Mouse (Mus musculus) Patski (cell line): Measurements from ENCODE around the gene Sval2. TPM values are rescaled to one million over a fixed set of nuclear protein-coding genes. Genes with fewer than 3 reads are reported as not detected.

ENCODE experiments used
- ATAC-seq: fragments of 100-300 bp; one replicate; pipeline ENCODE4 v1.8.0; 2021
- CTCF ChIA-PET: fragments of 350-600 bp; sonication (Branson Sonifier 250); formaldehyde crosslinking; loops from one replicate; lab custom pipeline; 2022; ENCODE audit warnings: inconsistent platforms; lab: Charles Lee
- POLR2A ChIA-PET: fragments of 350-600 bp; sonication (Branson Sonifier 250); formaldehyde crosslinking; loops from one replicate; lab custom pipeline; 2022; ENCODE audit warnings: antibody characterized with exemption, inconsistent platforms; lab: Charles Lee
- DNase-seq: peaks from one replicate; pipeline ENCODE4 v3.0.0-alpha.2; 2011; ENCODE audit warnings: low read depth, low spot score
- H3K27me3 ChIP-seq: fragments of 371-371 bp; one replicate; pipeline ENCODE4 v1.5.1; 2021
- CTCF ChIP-seq: fragments of 100-300 bp; IDR thresholded peaks from one replicate; pipeline ENCODE4 v1.5.1; 2021
- in situ Hi-C: fragments of 300-500 bp; cut with MboI; formaldehyde crosslinking; loops from 3 replicates; pipeline ENCODE4 v1.11.1; 2018; ENCODE audit warnings: low pct_unique_long_range_greater_than_20kb, mixed read lengths
- polyA plus RNA-seq: library from polyadenylated mRNA; unstranded; gene quantifications from one replicate; pipeline ENCODE4 v1.2.3, GENCODE M21; 2021

Gene Sval2
- polyA plus RNA-seq = not detected

DNA sequence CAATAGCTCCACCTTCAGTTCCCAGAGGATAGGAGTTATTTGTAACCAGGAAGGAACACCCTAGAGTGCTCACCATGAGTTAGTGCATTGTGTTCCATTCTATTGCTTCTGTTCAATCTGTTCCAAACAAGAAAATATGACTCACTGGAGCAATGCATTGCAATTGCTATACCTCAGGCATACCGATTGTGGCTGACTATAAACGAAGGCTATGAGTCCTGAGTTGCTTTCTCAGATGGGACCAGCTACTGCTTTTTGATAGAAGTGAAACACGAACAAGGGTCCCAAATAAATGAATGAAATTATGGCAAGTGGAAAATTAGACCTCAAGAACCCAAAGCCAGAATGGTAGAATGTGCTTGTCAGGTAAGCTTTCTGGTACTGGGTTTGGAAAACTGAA is at the start of gene Sval2:
TSS of gene Sval2 (plus strand) at position 301 of the 400 bp plus-strand sequence.
- ChIA-PET CTCF (interaction anchor here (1.7 kb wide), 1 partner anchor 13 kb away, joined by 4 read pairs; no protein-coding TSS in a partner anchor), POLR2A (no interaction called here)
- H3K27me3 ChIP-seq = no peaks in the 10 kb centered on the region
- DNase-seq (no peak), ATAC-seq (no peak)
- no peak for TF ChIP-seq CTCF
- in situ Hi-C loops = no loop called here

DNA sequence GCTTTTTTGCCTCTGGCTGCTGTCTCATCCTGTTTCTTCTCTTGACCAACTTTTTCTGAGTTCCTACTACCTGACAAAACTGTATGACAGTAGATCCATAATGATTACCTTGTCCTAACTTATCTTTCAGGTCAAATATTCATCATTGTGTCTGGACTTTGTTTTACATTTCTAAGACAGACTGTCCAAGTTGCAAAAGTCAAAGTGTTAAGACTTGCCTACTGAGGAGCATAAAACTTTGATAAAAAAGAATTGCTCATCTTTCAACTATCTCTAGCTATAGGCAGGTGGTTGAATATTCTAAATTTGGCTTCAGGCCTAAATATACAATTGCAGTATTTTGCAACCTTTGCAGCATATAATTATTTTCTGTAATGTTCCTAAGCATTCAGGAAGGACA is 28.7 kb upstream of the Sval2 start:
- no peak for TF ChIP-seq CTCF
- ChIA-PET POLR2A (no interaction called here), CTCF (no interaction called here)
- H3K27me3 ChIP-seq = no peaks in the 10 kb centered on the region
- ATAC-seq = no peak
- in situ Hi-C loops = no loop called here
- DNase-seq = no peak

GRCm38 (mm10) chr6:41829516-41829915 is 23.3 kb upstream of the Sval2 start:
- ATAC-seq (no peak), DNase-seq (no peak)
- no peak for TF ChIP-seq CTCF
- POLR2A ChIA-PET = no interaction called here
- in situ Hi-C loops = no loop called here
- CTCF ChIA-PET = no interaction called here
- H3K27me3 ChIP-seq = no peaks in the 10 kb centered on the region

DNA sequence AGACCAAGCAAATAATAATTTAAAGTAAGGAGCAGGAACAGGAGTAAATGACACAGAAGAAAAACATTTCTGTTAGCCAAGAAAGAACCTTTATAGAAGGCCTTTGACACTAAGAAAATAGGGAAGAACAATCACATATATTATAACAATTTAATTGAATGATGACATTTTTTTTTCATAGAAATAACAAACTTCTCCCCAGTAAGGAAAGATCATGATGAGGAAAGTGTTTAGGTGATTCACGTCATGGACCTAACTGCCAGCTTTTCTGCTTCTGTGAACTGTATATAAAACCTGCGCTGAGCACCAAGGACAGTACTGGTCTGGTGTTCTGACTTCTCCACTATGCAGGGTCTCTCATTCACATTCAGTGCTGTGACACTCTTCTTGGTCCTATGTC is 5.6 kb upstream of the Sval2 start, which contains the start of gene Pip:
TSS of gene Pip (plus strand) at position 301 of the 400 bp plus-strand sequence.
- in situ Hi-C loops = no loop called here
- no peaks in the 10 kb centered on the region for H3K27me3 ChIP-seq
- DNase-seq = no peak
- ChIA-PET POLR2A (no interaction called here), CTCF (no interaction called here)
- ATAC-seq = no peak
- TF ChIP-seq CTCF = no peak

- DNase-seq (no peak), ATAC-seq (no peak)
- ChIA-PET CTCF (no interaction called here), POLR2A (no interaction called here)
- in situ Hi-C loops = no loop called here
- H3K27me3 ChIP-seq = peaks cover 5% of the 10 kb centered on the region
- no peak for TF ChIP-seq CTCF
These were observed 11.2 kb downstream of the Sval2 start for GRCm38 (mm10) chr6:41864038-41864437.

DNA sequence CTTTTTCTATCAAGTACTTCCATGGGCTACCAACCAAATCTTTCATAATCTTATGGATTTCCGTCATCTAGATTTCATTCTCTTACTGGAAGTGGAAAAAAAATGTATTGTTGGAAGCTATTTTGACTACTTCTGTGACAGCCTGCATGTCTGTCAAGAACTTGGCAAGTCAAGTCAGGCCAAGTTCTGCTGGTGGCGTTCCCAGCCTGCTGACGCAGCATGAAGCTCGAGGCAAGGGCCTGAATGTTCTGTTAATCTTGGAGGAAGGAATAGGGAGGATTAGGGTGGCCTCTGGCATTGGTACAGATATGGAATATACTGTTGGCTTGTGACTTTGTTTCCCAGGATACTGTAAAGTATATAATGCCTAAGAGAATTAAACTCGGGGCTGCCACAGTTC is 58.8 kb downstream of the Sval2 start:
- DNase-seq = no peak
- no peak for ATAC-seq
- ChIA-PET POLR2A (no interaction called here), CTCF (interaction anchor here (1.2 kb wide), 1 partner anchor 37 kb away, joined by 3 read pairs; no protein-coding TSS in a partner anchor)
- in situ Hi-C loops = no loop called here
- no peak for TF ChIP-seq CTCF
- peaks cover 4% of the 10 kb centered on the region for H3K27me3 ChIP-seq

Other genes starting within 250 kb of the Sval2 start
- gene Ephb6, start 247.5 kb upstream of the Sval2 start, polyA plus RNA-seq = 35.5 TPM
- 1.2 TPM for gene Trpv6, start 216.6 kb upstream of the Sval2 start, polyA plus RNA-seq
- gene Trpv5, start 172.2 kb upstream of the Sval2 start, polyA plus RNA-seq = not detected
- gene Llcfc1, start 168.6 kb upstream of the Sval2 start, polyA plus RNA-seq = not detected
- gene Kel, start 148.7 kb upstream of the Sval2 start, polyA plus RNA-seq = not detected
- not detected for gene Olfr459, start 77.8 kb upstream of the Sval2 start, polyA plus RNA-seq
- gene Pip, start 5.5 kb upstream of the Sval2 start, polyA plus RNA-seq = not detected
- not detected for gene Sval1, start 98.6 kb downstream of the Sval2 start, polyA plus RNA-seq
- gene Sval3, start 115.2 kb downstream of the Sval2 start, polyA plus RNA-seq = not detected
- not detected for gene Sva, start 185.4 kb downstream of the Sval2 start, polyA plus RNA-seq